Mouse (Mus musculus) left cerebral cortex, adult 11 months (tissue): ENCODE measurements around the gene Grap.
"Not testable (repeated sequence)": the region's sequence is repeated elsewhere in the genome, so short reads cannot be mapped to it uniquely, and the experiment has no call there.

ENCODE experiments used
- DNase-seq: peaks from one replicate; pipeline ENCODE4 v3.0.0; 2022; ENCODE audit warnings: low spot score

Grap gene

GRCm38 (mm10) chr11:61639601-61640177, 13.4 kb upstream of the Grap start:
- DNase-seq = no peak

- DNase-seq = not testable (repeated sequence)
Measured at GRCm38 (mm10) chr11:61640585-61640984, 12.5 kb upstream of the Grap start.

GRCm38 (mm10) chr11:61642106-61642505, 11.0 kb upstream of the Grap start:
- no peak for DNase-seq

GRCm38 (mm10) chr11:61643184-61643961, 9.7 kb upstream of the Grap start:
- no peak for DNase-seq

- DNase-seq = peak; percentile 49
Measured at GRCm38 (mm10) chr11:61644576-61645326, 8.3 kb upstream of the Grap start.

GRCm38 (mm10) chr11:61645357-61645857, 7.7 kb upstream of the Grap start:
- DNase-seq = no peak

- DNase-seq = no peak
Measured at GRCm38 (mm10) chr11:61646499-61647039, 6.5 kb upstream of the Grap start.

- DNase-seq = no peak
Measured at GRCm38 (mm10) chr11:61647110-61647910, 5.8 kb upstream of the Grap start.

- DNase-seq = no peak
Measured at GRCm38 (mm10) chr11:61647956-61648748, 4.9 kb upstream of the Grap start.

- DNase-seq = peak; percentile 17
Measured at GRCm38 (mm10) chr11:61648749-61649115, 4.3 kb upstream of the Grap start.

- DNase-seq = no peak
Measured at GRCm38 (mm10) chr11:61649163-61649580, 3.9 kb upstream of the Grap start.

- no peak for DNase-seq
Measured at GRCm38 (mm10) chr11:61649626-61650025, 3.4 kb upstream of the Grap start.

- no peak for DNase-seq
Measured at GRCm38 (mm10) chr11:61650470-61651265, 2.4 kb upstream of the Grap start.

- no peak for DNase-seq
Measured at GRCm38 (mm10) chr11:61652216-61652615, 849 bp upstream of the Grap start.

- no peak for DNase-seq
Measured at GRCm38 (mm10) chr11:61653568-61653967, 503 bp downstream of the Grap start.

- no peak for DNase-seq
Measured at GRCm38 (mm10) chr11:61654786-61655311, 1.8 kb downstream of the Grap start.

GRCm38 (mm10) chr11:61655649-61656048, 2.6 kb downstream of the Grap start:
- no peak for DNase-seq

- DNase-seq = no peak
Measured at GRCm38 (mm10) chr11:61656148-61656850, 3.2 kb downstream of the Grap start.

GRCm38 (mm10) chr11:61657432-61657831, 4.4 kb downstream of the Grap start:
- no peak for DNase-seq
